Mouse (Mus musculus): ENCODE measurements at regions not wholly inside any gene's neighbourhood (a gene's known extent, or its start where the extent isn't known, plus 50 kb on each side); places are given as distances from the start of the nearest gene placed in this dataset.

- no peak for DNase-seq (ENCODE audit: low read depth, low spot score)
Measured at GRCm38 (mm10) chr17:62415152-62415551, 466.0 kb downstream of the Efna5 start.

- DNase-seq (ENCODE audit: low read depth, low spot score): no peak
Measured at GRCm38 (mm10) chr17:62412666-62413180, 468.4 kb downstream of the Efna5 start.

GRCm38 (mm10) chr17:62403739-62404138 lies 477.4 kb downstream of the Efna5 start:
- no peak for DNase-seq (ENCODE audit: low read depth, low spot score)

GRCm38 (mm10) chr17:62393355-62394006 lies 487.6 kb downstream of the Efna5 start:
- DNase-seq (ENCODE audit: low read depth, low spot score): no peak

- no peak for DNase-seq (ENCODE audit: low read depth, low spot score)
Measured at GRCm38 (mm10) chr17:62384053-62384452, 497.1 kb downstream of the Efna5 start.

GRCm38 (mm10) chr17:62378868-62379417 lies 502.2 kb downstream of the Efna5 start:
- no peak for DNase-seq (ENCODE audit: low read depth, low spot score)

GRCm38 (mm10) chr17:62369100-62369499 lies 512.0 kb downstream of the Efna5 start:
- DNase-seq (ENCODE audit: low read depth, low spot score): no peak

- DNase-seq (ENCODE audit: low read depth, low spot score): no peak
Measured at GRCm38 (mm10) chr17:62367937-62368336, 513.2 kb downstream of the Efna5 start.

- DNase-seq (ENCODE audit: low read depth, low spot score): no peak
Measured at GRCm38 (mm10) chr17:62358323-62358722, 522.8 kb downstream of the Efna5 start.

GRCm38 (mm10) chr17:62337890-62338557 lies 543.1 kb downstream of the Efna5 start:
- DNase-seq (ENCODE audit: low read depth, low spot score): no peak

- DNase-seq (ENCODE audit: low read depth, low spot score): no peak
Measured at GRCm38 (mm10) chr17:62330226-62330625, 550.9 kb downstream of the Efna5 start.

GRCm38 (mm10) chr17:62326844-62327243 lies 554.3 kb downstream of the Efna5 start:
- DNase-seq (ENCODE audit: low read depth, low spot score): no peak

GRCm38 (mm10) chr17:62319033-62319432 lies 562.1 kb downstream of the Efna5 start:
- no peak for DNase-seq (ENCODE audit: low read depth, low spot score)

GRCm38 (mm10) chr17:62310059-62310458 lies 571.1 kb downstream of the Efna5 start:
- peak; percentile 44 for DNase-seq (ENCODE audit: low read depth, low spot score)

- DNase-seq (ENCODE audit: low read depth, low spot score): no peak
Measured at GRCm38 (mm10) chr17:62307111-62307510, 574.0 kb downstream of the Efna5 start.

GRCm38 (mm10) chr17:62306524-62306923 lies 574.6 kb downstream of the Efna5 start:
- DNase-seq (ENCODE audit: low read depth, low spot score): no peak

- DNase-seq (ENCODE audit: low read depth, low spot score): no peak
Measured at GRCm38 (mm10) chr17:62305140-62305539, 576.0 kb downstream of the Efna5 start.

GRCm38 (mm10) chr17:62304073-62304472 lies 577.0 kb downstream of the Efna5 start:
- no peak for DNase-seq (ENCODE audit: low read depth, low spot score)

- DNase-seq (ENCODE audit: low read depth, low spot score): no peak
Measured at GRCm38 (mm10) chr17:62299875-62300274, 581.2 kb downstream of the Efna5 start.

- DNase-seq (ENCODE audit: low read depth, low spot score): no peak
Measured at GRCm38 (mm10) chr17:62297393-62298060, 583.6 kb downstream of the Efna5 start.

GRCm38 (mm10) chr17:62295412-62295811 lies 585.7 kb downstream of the Efna5 start:
- no peak for DNase-seq (ENCODE audit: low read depth, low spot score)

- no peak for DNase-seq (ENCODE audit: low read depth, low spot score)
Measured at GRCm38 (mm10) chr17:62292703-62293102, 588.4 kb downstream of the Efna5 start.

Measured in ES-CJ7 (cell line).